Mouse (Mus musculus) lung, embryonic 15.5 days (tissue): ENCODE results near the gene Gm6482. TPM values are rescaled to one million over a fixed set of nuclear protein-coding genes. Genes with fewer than 3 reads are reported as not detected.
A peak's percentile ranks its signal among the peaks of the same experiment; 100 is the strongest.
"Not testable (repeated sequence)": the region's sequence is repeated elsewhere in the genome, so short reads cannot be mapped to it uniquely, and the experiment has no call there.

Source experiments
- ATAC-seq: fragments of 200-750 bp; cut with Nextera tagmentation; 2 replicates; pipeline ENCODE4 v1.8.0; 2017; ENCODE audit warnings: moderate number of reproducible peaks, borderline replicate concordance; ENCODE audit not compliant: low FRiP score, low TSS enrichment; ENCODE audit errors: extremely low read depth
- H3K27ac ChIP-seq: fragments of 300-500 bp; sonication (generic); 2 replicates; pipeline ENCODE4 v1.5.1; 2015; ENCODE audit warnings: moderate library complexity, mild to moderate bottlenecking, inconsistent platforms
- H3K27me3 ChIP-seq: fragments of 300-500 bp; sonication (generic); 2 replicates; pipeline ENCODE4 v1.6.1; 2015; ENCODE audit warnings: inconsistent platforms
- H3K36me3 ChIP-seq: fragments of 300-500 bp; sonication (generic); 2 replicates; pipeline ENCODE4 v1.6.1; 2015; ENCODE audit warnings: inconsistent platforms
- H3K4me1 ChIP-seq: fragments of 300-500 bp; sonication (generic); 2 replicates; pipeline ENCODE4 v1.6.1; 2015; ENCODE audit warnings: inconsistent platforms
- H3K4me2 ChIP-seq: fragments of 300-500 bp; sonication (generic); 2 replicates; pipeline ENCODE4 v1.6.1; 2015; ENCODE audit warnings: inconsistent platforms, mild to moderate bottlenecking, moderate library complexity
- H3K4me3 ChIP-seq: fragments of 300-500 bp; sonication (generic); 2 replicates; pipeline ENCODE4 v1.5.1; 2015; ENCODE audit warnings: mild to moderate bottlenecking, inconsistent platforms
- H3K9ac ChIP-seq: fragments of 300-500 bp; sonication (generic); 2 replicates; pipeline ENCODE4 v1.6.1; 2015; ENCODE audit warnings: inconsistent platforms
- H3K9me3 ChIP-seq: fragments of 300-500 bp; sonication (generic); 2 replicates; pipeline ENCODE4 v1.6.1; 2016; ENCODE audit warnings: inconsistent platforms
- WGBS: fragments of 180-500 bp; shearing (Covaris S2); methylation state at CpG from one replicate; pipeline ENCODE4 v1.1.7; 2015; 5-methylcytosine and 5-hydroxymethylcytosine counted together
- polyA plus RNA-seq: library from polyadenylated mRNA; unstranded; fragments of >200 nt; fragmentation: Nextera tagmentation; extraction: Ambion mirVana; gene quantifications from 2 replicates; pipeline ENCODE4 v1.2.1, GENCODE M21; 2015

Gm6482 gene
- polyA plus RNA-seq, result not detected in 2 replicates

- WGBS, result 78% methylated on average over 1 of the region's 2 CpGs
- H3K4me1 ChIP-seq, H3K9me3 ChIP-seq, H3K4me2 ChIP-seq, H3K9ac ChIP-seq, H3K27me3 ChIP-seq, H3K36me3 ChIP-seq, H3K4me3 ChIP-seq, ATAC-seq, H3K27ac ChIP-seq: not testable (repeated sequence)
These were observed at the start of gene Gm6482 for GRCm38 (mm10) chr14:41408181-41408580. Gene Gm6482 (minus strand): TSS chr14:41408281.

GRCm38 (mm10) chr14:41453418-41453817 lies 45.3 kb upstream of the Gm6482 start, which contains the start of gene Gm7954:
Gene Gm7954 (minus strand): TSS chr14:41453518.
- H3K4me3 ChIP-seq, ATAC-seq, H3K27ac ChIP-seq, H3K9me3 ChIP-seq, H3K4me1 ChIP-seq, H3K4me2 ChIP-seq, H3K36me3 ChIP-seq, H3K27me3 ChIP-seq, H3K9ac ChIP-seq: not testable (repeated sequence)
- no CpG with 5 or more reads among the region's 2 CpGs for WGBS

- WGBS, result 13% methylated on average over 10 of the region's 16 CpGs
- not testable (repeated sequence) for ATAC-seq, H3K4me1 ChIP-seq, H3K4me3 ChIP-seq, H3K9ac ChIP-seq, H3K36me3 ChIP-seq, H3K27me3 ChIP-seq, H3K27ac ChIP-seq, H3K9me3 ChIP-seq
- peak overlapping the region; percentile 26; the same call in 1 of the 2 replicates for H3K4me2 ChIP-seq
These were observed 17.5 kb upstream of the Gm6482 start for GRCm38 (mm10) chr14:41425393-41426075.

GRCm38 (mm10) chr14:41424694-41425093 lies 16.6 kb upstream of the Gm6482 start:
- H3K4me3 ChIP-seq, H3K36me3 ChIP-seq, ATAC-seq, H3K9ac ChIP-seq, H3K27me3 ChIP-seq, H3K9me3 ChIP-seq, H3K4me1 ChIP-seq, H3K27ac ChIP-seq: not testable (repeated sequence)
- H3K4me2 ChIP-seq, result peak overlapping the region; percentile 26; the same call in 1 of the 2 replicates
- 13% methylated on average over 14 of the region's 14 CpGs for WGBS

- H3K4me1 ChIP-seq, H3K9ac ChIP-seq, H3K27ac ChIP-seq, ATAC-seq, H3K4me2 ChIP-seq, H3K9me3 ChIP-seq, H3K4me3 ChIP-seq, H3K27me3 ChIP-seq, H3K36me3 ChIP-seq: not testable (repeated sequence)
- WGBS, result no CpG with 5 or more reads among the region's 3 CpGs
These were observed 21.8 kb downstream of the Gm6482 start, which contains the start of gene Gm7945 for GRCm38 (mm10) chr14:41386279-41386678. Gene Gm7945 (minus strand): TSS chr14:41386379.

Other genes with a start within 250 kb of the Gm6482 start
- 0.62 and 1.0 TPM in 2 replicates for gene Sftpd, start 223.1 kb downstream of the Gm6482 start, polyA plus RNA-seq
- gene Gm2832, start 129.5 kb downstream of the Gm6482 start, polyA plus RNA-seq, result not detected in 2 replicates
- not detected in 2 replicates for gene Gm5798, start 59.7 kb downstream of the Gm6482 start, polyA plus RNA-seq
- not detected in 2 replicates for gene Gm7945, start 21.9 kb downstream of the Gm6482 start, polyA plus RNA-seq
- gene Gm7954, start 45.2 kb upstream of the Gm6482 start, polyA plus RNA-seq, result not detected in 2 replicates
- not detected in 2 replicates for gene Gm3486, start 81.2 kb upstream of the Gm6482 start, polyA plus RNA-seq
- not detected in 2 replicates for gene Gm7970, start 147.3 kb upstream of the Gm6482 start, polyA plus RNA-seq
- not detected in 2 replicates for gene 1700049E17Rik2, start 164.9 kb upstream of the Gm6482 start, polyA plus RNA-seq
- gene Gm3072, start 216.3 kb upstream of the Gm6482 start, polyA plus RNA-seq, result not detected in 2 replicates
- not detected in 2 replicates for gene Gm3676, start 238.2 kb upstream of the Gm6482 start, polyA plus RNA-seq